Mouse (Mus musculus) liver, adult 2 months (tissue): Measurements from ENCODE around the gene Usp27x. TPM values are rescaled to one million over a fixed set of nuclear protein-coding genes. Genes with fewer than 3 reads are reported as not detected.
A peak's percentile ranks its signal among the peaks of the same experiment; 100 is the strongest.

Experiments
- DNase-seq: peaks from one replicate; pipeline ENCODE4 v3.0.0-alpha.2; 2011; ENCODE audit warnings: low read depth, low spot score; ENCODE audit errors: extremely low read depth
- H3K27ac ChIP-seq: fragments of 200-500 bp; replicated peaks from 2 replicates; pipeline ENCODE4 v1.5.1; 2012; ENCODE audit warnings: low read depth, mild to moderate bottlenecking, control low read depth, inconsistent platforms, low read length; ENCODE audit not compliant: insufficient read depth
- H3K27me3 ChIP-seq: fragments of 200-500 bp; 2 replicates; pipeline ENCODE4 v1.6.1; 2012; ENCODE audit warnings: mild to moderate bottlenecking, moderate library complexity, low read length, inconsistent platforms; ENCODE audit not compliant: control insufficient read depth, insufficient read depth
- H3K36me3 ChIP-seq: fragments of 200-500 bp; 2 replicates; pipeline ENCODE4 v1.6.1; 2012; ENCODE audit warnings: low read length, inconsistent platforms; ENCODE audit not compliant: control insufficient read depth, insufficient read depth
- H3K4me1 ChIP-seq: fragments of 200-500 bp; 2 replicates; pipeline ENCODE4 v1.6.1; 2011; ENCODE audit warnings: low read length; ENCODE audit not compliant: control insufficient read depth, insufficient read depth
- H3K4me3 ChIP-seq: fragments of 200-500 bp; 2 replicates; pipeline ENCODE4 v1.5.1; 2011; ENCODE audit warnings: low read depth, mild to moderate bottlenecking, control low read depth, low read length, moderate library complexity; ENCODE audit not compliant: insufficient read depth
- H3K79me2 ChIP-seq: fragments of 200-500 bp; 2 replicates; pipeline ENCODE4 v1.6.1; 2012; ENCODE audit warnings: inconsistent platforms, mild to moderate bottlenecking, low read length, moderate library complexity; ENCODE audit not compliant: control insufficient read depth, insufficient read depth
- H3K9ac ChIP-seq: fragments of 200-500 bp; 2 replicates; pipeline ENCODE4 v1.6.1; 2012; ENCODE audit warnings: low read depth, mild to moderate bottlenecking, control low read depth, inconsistent platforms, low read length
- CTCF ChIP-seq: fragments of 200-500 bp; IDR thresholded peaks from 2 replicates; pipeline ENCODE4 v1.5.1; 2011; ENCODE audit warnings: low read depth, low read length, control low read depth
- POLR2A ChIP-seq: fragments of 200-500 bp; IDR thresholded peaks from 2 replicates; pipeline ENCODE4 v1.6.1; 2011; ENCODE audit warnings: low read length, control low read depth; ENCODE audit not compliant: insufficient read depth; ENCODE audit errors: extremely low read depth
- WGBS: fragments of 180-500 bp; shearing (Covaris S2); methylation state at CpG from one replicate; pipeline ENCODE4 v1.1.7; 2018; 5-methylcytosine and 5-hydroxymethylcytosine counted together
- polyA plus RNA-seq: library from polyadenylated mRNA; depleted of rRNA; stranded (reverse); fragments of >200 nt; gene quantifications from 2 replicates; pipeline ENCODE4 v1.2.3, GENCODE M21; 2012; rRNA removed
- total RNA-seq: library from RNA; depleted of rRNA; stranded (reverse); fragments of >200 nt; gene quantifications from 2 replicates; pipeline ENCODE4 v1.2.3, GENCODE M21; 2014; rRNA removed

Gene Usp27x
- 0.37 and 0.47 TPM in 2 replicates for total RNA-seq
- polyA plus RNA-seq = 0.21 and 0.31 TPM in 2 replicates

- H3K27ac ChIP-seq = peak within 1 kb of the TSS; percentile 33
- DNase-seq = peak; percentile 57
- H3K4me1 ChIP-seq = peaks cover 3% of the 10 kb centered on the region; the same call in 1 of the 2 replicates
- no peaks in the 10 kb centered on the region for H3K36me3 ChIP-seq
- TF ChIP-seq POLR2A (peak; percentile 64; the same call in 1 of the 2 replicates), CTCF (0 out of 2 replicates have a peak, but pooled peaks have one; percentile 26)
- H3K9ac ChIP-seq = peak within 1 kb of the TSS; percentile 80
- no peaks in the 10 kb centered on the region for H3K27me3 ChIP-seq
- under 1% methylated on average over 47 of the region's 51 CpGs for WGBS
- H3K79me2 ChIP-seq = no peaks in the 10 kb centered on the region
- peak within 1 kb of the TSS; percentile 93 for H3K4me3 ChIP-seq
These were observed at the start of gene Usp27x for GRCm38 (mm10) chrX:7375716-7376480. Gene Usp27x, minus strand, starts transcription at chrX:7375830.

GRCm38 (mm10) chrX:7422691-7423111, 47.1 kb upstream of the Usp27x start:
- Histone ChIP-seq H3K36me3 (no peaks in the 10 kb centered on the region), H3K27me3 (no peaks in the 10 kb centered on the region), H3K4me1 (no peaks in the 10 kb centered on the region), H3K79me2 (no peaks in the 10 kb centered on the region), H3K4me3 (peak overlapping the region; percentile 71), H3K27ac (no peak overlapping the region), H3K9ac (peak overlapping the region; percentile 74)
- under 1% methylated on average over 22 of the region's 26 CpGs for WGBS
- no peak for TF ChIP-seq POLR2A
- peak; percentile 77 for TF ChIP-seq CTCF
- DNase-seq = peak; percentile 47

DNA sequence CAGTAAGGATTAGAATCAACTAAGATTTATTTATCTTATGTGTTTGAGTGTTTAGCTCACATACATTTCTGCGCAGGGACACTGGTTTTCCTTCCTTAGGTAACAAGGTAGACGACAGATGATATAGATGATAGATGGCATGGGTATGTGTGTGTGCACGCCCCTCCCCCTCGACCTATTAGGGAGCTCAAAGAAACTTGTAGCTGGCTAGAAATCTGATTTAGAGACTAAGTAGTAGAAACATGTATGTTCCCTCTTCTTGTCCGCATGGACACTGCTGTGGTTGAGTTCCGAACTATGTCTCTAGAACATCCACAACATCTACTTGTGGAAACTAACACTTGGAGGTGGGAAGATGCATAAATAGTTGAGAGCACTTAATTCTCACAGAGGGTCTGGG, 46.5 kb upstream of the Usp27x start:
- Histone ChIP-seq H3K27ac (no peak overlapping the region), H3K27me3 (no peaks in the 10 kb centered on the region), H3K36me3 (no peaks in the 10 kb centered on the region), H3K9ac (no peak overlapping the region), H3K4me1 (no peaks in the 10 kb centered on the region), H3K79me2 (no peaks in the 10 kb centered on the region), H3K4me3 (no peak overlapping the region)
- WGBS = 69% methylated on average over 6 of the region's 6 CpGs
- no peak for DNase-seq
- TF ChIP-seq CTCF (no peak), POLR2A (no peak)

GRCm38 (mm10) chrX:7421016-7421415, 45.4 kb upstream of the Usp27x start:
- no peak overlapping the region for H3K27ac ChIP-seq
- no peak overlapping the region for H3K4me3 ChIP-seq
- peak; percentile 57; the same call in 1 of the 2 replicates for TF ChIP-seq CTCF
- no peak for TF ChIP-seq POLR2A
- H3K36me3 ChIP-seq = no peaks in the 10 kb centered on the region
- DNase-seq = peak; percentile 65
- H3K27me3 ChIP-seq = no peaks in the 10 kb centered on the region
- H3K9ac ChIP-seq = no peak overlapping the region
- H3K79me2 ChIP-seq = no peaks in the 10 kb centered on the region
- WGBS = 25% methylated on average over 3 of the region's 3 CpGs
- H3K4me1 ChIP-seq = no peaks in the 10 kb centered on the region

DNA sequence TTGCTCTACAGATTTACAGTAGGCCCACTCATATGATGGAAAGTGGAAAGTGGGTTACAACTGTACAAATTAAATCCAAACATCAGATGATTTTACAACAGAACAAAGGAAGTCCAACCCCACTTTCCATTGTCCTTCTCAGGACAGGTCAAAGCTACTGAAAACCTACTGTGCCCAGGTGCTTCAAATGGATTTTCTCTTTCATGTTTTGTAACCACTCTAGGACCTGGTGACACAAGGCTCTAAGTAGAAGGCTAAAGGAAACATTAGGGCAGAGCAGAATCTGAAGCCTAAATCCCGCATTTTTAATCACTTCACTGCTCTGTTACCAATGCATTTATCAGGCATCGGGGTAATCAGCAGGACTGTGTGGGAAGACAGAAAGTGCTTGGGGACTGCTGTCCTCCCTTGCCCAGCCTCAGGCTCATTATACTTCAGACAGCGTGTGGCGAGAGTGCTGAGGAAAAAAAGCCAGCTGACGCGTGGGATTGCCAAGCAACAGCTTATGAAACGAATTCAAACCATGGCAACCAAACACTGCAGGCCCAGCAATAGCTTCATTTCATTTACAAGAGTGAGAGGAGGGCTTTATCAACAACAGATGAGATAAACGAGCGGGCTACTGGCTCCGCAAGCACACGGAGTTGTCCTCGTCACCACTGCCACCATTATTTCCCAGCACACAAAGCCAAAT, 40.7 kb upstream of the Usp27x start:
- Histone ChIP-seq H3K27me3 (no peaks in the 10 kb centered on the region), H3K79me2 (no peaks in the 10 kb centered on the region), H3K9ac (no peak overlapping the region), H3K27ac (no peak overlapping the region), H3K4me1 (no peaks in the 10 kb centered on the region), H3K36me3 (no peaks in the 10 kb centered on the region), H3K4me3 (no peak overlapping the region)
- no peak for DNase-seq
- no peak for TF ChIP-seq POLR2A
- TF ChIP-seq CTCF = no peak
- 73% methylated on average over 12 of the region's 12 CpGs for WGBS

DNA sequence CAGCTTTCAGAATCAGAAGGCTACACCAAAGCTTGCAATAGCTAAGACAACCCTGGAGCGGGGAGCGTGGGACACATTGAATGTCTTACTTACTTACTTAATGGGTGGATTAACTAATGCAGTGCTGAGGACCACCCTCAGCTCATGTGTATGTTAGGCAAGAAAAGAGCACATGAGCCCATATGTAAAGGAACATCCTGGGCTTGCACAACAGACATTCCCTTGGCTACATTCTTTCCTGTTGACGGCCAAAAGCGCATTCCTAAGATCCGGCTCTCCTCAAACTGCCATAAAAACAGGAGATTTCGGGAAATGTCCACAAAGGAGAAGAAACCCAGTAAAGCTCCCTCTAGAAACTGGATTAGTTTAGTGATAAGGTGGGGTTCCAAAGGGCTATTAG, 39.7 kb upstream of the Usp27x start:
- no peaks in the 10 kb centered on the region for H3K27me3 ChIP-seq
- no peak overlapping the region for H3K9ac ChIP-seq
- no peaks in the 10 kb centered on the region for H3K79me2 ChIP-seq
- H3K36me3 ChIP-seq = no peaks in the 10 kb centered on the region
- no peaks in the 10 kb centered on the region for H3K4me1 ChIP-seq
- H3K4me3 ChIP-seq = no peak overlapping the region
- DNase-seq = no peak
- WGBS = 77% methylated on average over 6 of the region's 6 CpGs
- TF ChIP-seq POLR2A (no peak), CTCF (no peak)
- no peak overlapping the region for H3K27ac ChIP-seq
